Mouse (Mus musculus): ENCODE measurements around the gene Arfip1. TPM values are rescaled to one million over a fixed set of nuclear protein-coding genes. Genes with fewer than 3 reads are reported as not detected.
A peak's percentile ranks its signal among the peaks of the same experiment; 100 is the strongest.
"Not testable (repeated sequence)": the region's sequence is repeated elsewhere in the genome, so short reads cannot be mapped to it uniquely, and the experiment has no call there.

The Arfip1 gene
- polyA plus RNA-seq, 1 experiment from 2014 or later: 60.9 TPM

GRCm38 (mm10) chr3:84542450-84542849 lies 40.0 kb downstream of the Arfip1 start:
- H3K9ac ChIP-seq (ENCODE audit: low read length); ATAC-seq (ENCODE audit: low FRiP score, low TSS enrichment): not testable (repeated sequence)
- 3% methylated on average over 3 of the region's 3 CpGs for WGBS

GRCm38 (mm10) chr3:84541881-84542280 lies 40.5 kb downstream of the Arfip1 start:
- Histone ChIP-seq H3K27ac (replicated peaks) (no peak overlapping the region), H3K4me2 (replicated peaks; ENCODE audit: low read depth) (no peak overlapping the region), H3K9me3 (ENCODE audit: control insufficient read depth, low read length) (no peaks in the 10 kb centered on the region), H3K4me1 (replicated peaks; ENCODE audit: control insufficient read depth, insufficient read depth) (no peaks in the 10 kb centered on the region), H3K27me3 (ENCODE audit: control insufficient read depth, insufficient read depth, low read length) (no peaks in the 10 kb centered on the region), H3K36me3 (ENCODE audit: control insufficient read depth, insufficient read depth, low read length) (no peaks in the 10 kb centered on the region), H3K9ac (ENCODE audit: low read length) (no peak overlapping the region), H3K4me3 (ENCODE audit: low read depth, low read length) (no peak overlapping the region)
- DNase-seq (ENCODE audit: low spot score) (no peak), ATAC-seq (ENCODE audit: low FRiP score, low TSS enrichment) (no peak)
- WGBS: 82% methylated on average over 1 of the region's 1 CpGs
- TF ChIP-seq EP300 (optimal IDR thresholded peaks at IDR 0.05) (no peak), CTCF (IDR thresholded peaks at IDR 0.05; ENCODE audit: low read depth) (no peak)

More at GRCm38 (mm10) chr3:84542450-84542849, 40.0 kb downstream of the Arfip1 start:
- peak; percentile 62 for DNase-seq (ENCODE audit: low spot score)
- peak; percentile 81 for TF ChIP-seq CTCF (IDR thresholded peaks at IDR 0.05; ENCODE audit: low read depth)
- H3K9me3 ChIP-seq (ENCODE audit: control insufficient read depth, low read length); H3K4me1 ChIP-seq (replicated peaks; ENCODE audit: control insufficient read depth, insufficient read depth); H3K27me3 ChIP-seq (ENCODE audit: control insufficient read depth, insufficient read depth, low read length); H3K27ac ChIP-seq (replicated peaks); H3K4me3 ChIP-seq (ENCODE audit: low read depth, low read length); H3K36me3 ChIP-seq (ENCODE audit: control insufficient read depth, insufficient read depth, low read length); H3K4me2 ChIP-seq (replicated peaks; ENCODE audit: low read depth): not testable (repeated sequence)

GRCm38 (mm10) chr3:84540640-84541039 lies 41.8 kb downstream of the Arfip1 start:
- no peak overlapping the region for H3K4me3 ChIP-seq (ENCODE audit: low read depth, low read length)
- TF ChIP-seq CTCF (IDR thresholded peaks at IDR 0.05; ENCODE audit: low read depth) (no peak), EP300 (optimal IDR thresholded peaks at IDR 0.05) (no peak)
- no peak overlapping the region for H3K27ac ChIP-seq (replicated peaks)
- no peaks in the 10 kb centered on the region for H3K9me3 ChIP-seq (ENCODE audit: control insufficient read depth, low read length)
- H3K4me2 ChIP-seq (replicated peaks; ENCODE audit: low read depth): no peak overlapping the region
- no peaks in the 10 kb centered on the region for H3K4me1 ChIP-seq (replicated peaks; ENCODE audit: control insufficient read depth, insufficient read depth)
- no peaks in the 10 kb centered on the region for H3K27me3 ChIP-seq (ENCODE audit: control insufficient read depth, insufficient read depth, low read length)
- H3K9ac ChIP-seq (ENCODE audit: low read length): no peak overlapping the region
- H3K36me3 ChIP-seq (ENCODE audit: control insufficient read depth, insufficient read depth, low read length): no peaks in the 10 kb centered on the region
- no peak for ATAC-seq (ENCODE audit: low FRiP score, low TSS enrichment)
- no peak for DNase-seq (ENCODE audit: low spot score)

GRCm38 (mm10) chr3:84536987-84537386 lies 45.4 kb downstream of the Arfip1 start:
- H3K36me3 ChIP-seq (ENCODE audit: control insufficient read depth, insufficient read depth, low read length): no peaks in the 10 kb centered on the region; the same call in 1 of the 2 replicates
- no peaks in the 10 kb centered on the region for H3K9me3 ChIP-seq (ENCODE audit: control insufficient read depth, low read length)
- 51% methylated on average over 6 of the region's 6 CpGs for WGBS
- no peak overlapping the region for H3K9ac ChIP-seq (ENCODE audit: low read length)
- no peak for DNase-seq (ENCODE audit: low spot score)
- TF ChIP-seq CTCF (IDR thresholded peaks at IDR 0.05; ENCODE audit: low read depth) (no peak), EP300 (optimal IDR thresholded peaks at IDR 0.05) (no peak)
- no peaks in the 10 kb centered on the region for H3K4me1 ChIP-seq (replicated peaks; ENCODE audit: control insufficient read depth, insufficient read depth)
- no peak overlapping the region for H3K4me2 ChIP-seq (replicated peaks; ENCODE audit: low read depth)
- H3K27ac ChIP-seq (replicated peaks): no peak overlapping the region
- no peak for ATAC-seq (ENCODE audit: low FRiP score, low TSS enrichment)
- H3K27me3 ChIP-seq (ENCODE audit: control insufficient read depth, insufficient read depth, low read length): no peaks in the 10 kb centered on the region
- no peak overlapping the region for H3K4me3 ChIP-seq (ENCODE audit: low read depth, low read length)

GRCm38 (mm10) chr3:84533227-84533626 lies 49.2 kb downstream of the Arfip1 start:
- no peaks in the 10 kb centered on the region for H3K9me3 ChIP-seq (ENCODE audit: control insufficient read depth, low read length)
- H3K27ac ChIP-seq (replicated peaks): no peak overlapping the region
- no peak overlapping the region for H3K4me3 ChIP-seq (ENCODE audit: low read depth, low read length)
- H3K9ac ChIP-seq (ENCODE audit: low read length): no peak overlapping the region
- no peaks in the 10 kb centered on the region for H3K4me1 ChIP-seq (replicated peaks; ENCODE audit: control insufficient read depth, insufficient read depth)
- 56% methylated on average over 5 of the region's 5 CpGs for WGBS
- TF ChIP-seq CTCF (IDR thresholded peaks at IDR 0.05; ENCODE audit: low read depth) (no peak), EP300 (optimal IDR thresholded peaks at IDR 0.05) (no peak)
- DNase-seq (ENCODE audit: low spot score) (no peak), ATAC-seq (ENCODE audit: low FRiP score, low TSS enrichment) (no peak)
- H3K4me2 ChIP-seq (replicated peaks; ENCODE audit: low read depth): no peak overlapping the region
- no peaks in the 10 kb centered on the region for H3K27me3 ChIP-seq (ENCODE audit: control insufficient read depth, insufficient read depth, low read length)
- H3K36me3 ChIP-seq (ENCODE audit: control insufficient read depth, insufficient read depth, low read length): no peaks in the 10 kb centered on the region; the same call in 1 of the 2 replicates

- H3K9me3 ChIP-seq (ENCODE audit: control insufficient read depth, low read length): no peaks in the 10 kb centered on the region
- H3K9ac ChIP-seq (ENCODE audit: low read length): no peak overlapping the region
- no peak overlapping the region for H3K27ac ChIP-seq (replicated peaks)
- H3K27me3 ChIP-seq (ENCODE audit: control insufficient read depth, insufficient read depth, low read length): no peaks in the 10 kb centered on the region
- no peaks in the 10 kb centered on the region for H3K4me1 ChIP-seq (replicated peaks; ENCODE audit: control insufficient read depth, insufficient read depth)
- no peak for DNase-seq (ENCODE audit: low spot score)
- no peak overlapping the region for H3K4me2 ChIP-seq (replicated peaks; ENCODE audit: low read depth)
- H3K4me3 ChIP-seq (ENCODE audit: low read depth, low read length): no peak overlapping the region
- TF ChIP-seq CTCF (IDR thresholded peaks at IDR 0.05; ENCODE audit: low read depth) (no peak), EP300 (optimal IDR thresholded peaks at IDR 0.05) (no peak)
- H3K36me3 ChIP-seq (ENCODE audit: control insufficient read depth, insufficient read depth, low read length): no peaks in the 10 kb centered on the region; the same call in 1 of the 2 replicates
- ATAC-seq (ENCODE audit: low FRiP score, low TSS enrichment): no peak
- WGBS: 64% methylated on average over 2 of the region's 2 CpGs
These were observed 53.4 kb downstream of the Arfip1 start for GRCm38 (mm10) chr3:84529021-84529420.
